Mouse (Mus musculus): ENCODE measurements around the gene Slc25a18. TPM values are rescaled to one million over a fixed set of nuclear protein-coding genes. Genes with fewer than 3 reads are reported as not detected.

The Slc25a18 gene
- polyA plus RNA-seq, 1 experiment, result not detected

DNA sequence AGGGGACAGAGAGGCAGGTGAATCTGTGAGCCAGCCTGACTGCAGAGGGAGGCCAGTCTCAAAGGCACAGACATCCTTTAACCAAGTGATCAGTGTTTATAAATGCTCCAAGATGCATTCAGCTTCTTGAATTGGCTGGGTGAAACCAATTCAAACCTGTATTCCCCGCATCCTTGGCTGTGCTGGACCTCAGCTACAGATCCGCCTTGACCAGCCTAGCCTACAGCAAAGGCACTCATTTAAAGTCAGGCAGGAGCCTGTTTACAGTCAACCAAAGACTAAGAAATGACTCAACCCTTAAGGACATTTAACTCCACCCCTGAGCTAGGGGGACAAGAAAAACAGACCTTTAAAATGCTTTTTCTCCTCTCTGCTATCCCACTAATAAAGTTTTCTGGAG is 45.9 kb downstream of the Slc25a18 start:
- Histone ChIP-seq H3K9me3 (no peaks in the 10 kb centered on the region), H3K4me1 (peaks cover 36% of the 10 kb centered on the region), H3K36me3 (replicated peaks; ENCODE audit: low read length) (peaks cover 27% of the 10 kb centered on the region), H3K27me3 (replicated peaks) (no peaks in the 10 kb centered on the region), H3K4me3 (replicated peaks) (peak overlapping the region; percentile 72)
- no peak for TF ChIP-seq FLI1 (IDR thresholded peaks at IDR 0.05; ENCODE audit: low read length)
- TF ChIP-seq GATA1 (IDR thresholded peaks at IDR 0.05; ENCODE audit: borderline replicate concordance, low read length), result no peak

DNA sequence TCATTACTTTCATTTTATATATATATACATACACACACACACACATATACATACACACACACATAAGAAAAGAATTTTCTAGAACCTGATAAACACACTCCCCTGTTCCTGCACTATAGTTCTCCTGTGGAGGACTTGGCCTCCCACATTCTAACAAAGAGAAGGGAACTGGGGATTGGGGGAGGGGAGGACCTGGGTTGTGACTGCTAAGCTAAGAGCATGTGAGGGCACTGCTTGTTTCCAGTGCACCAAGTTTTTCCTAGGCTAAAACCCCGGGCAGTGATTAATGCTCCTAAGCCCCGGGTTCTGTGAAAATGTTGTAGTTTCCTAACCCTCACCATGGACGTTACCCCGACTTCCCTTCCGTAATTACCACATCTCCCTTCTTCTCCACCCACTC is 46.8 kb downstream of the Slc25a18 start:
- peak overlapping the region; percentile 85 for H3K4me3 ChIP-seq (replicated peaks)
- TF ChIP-seq FLI1 (IDR thresholded peaks at IDR 0.05; ENCODE audit: low read length) (no peak), GATA1 (IDR thresholded peaks at IDR 0.05; ENCODE audit: borderline replicate concordance, low read length) (no peak)
- H3K36me3 ChIP-seq (replicated peaks; ENCODE audit: low read length), result peaks cover 27% of the 10 kb centered on the region
- no peaks in the 10 kb centered on the region for H3K9me3 ChIP-seq
- no peaks in the 10 kb centered on the region for H3K27me3 ChIP-seq (replicated peaks)
- peaks cover 36% of the 10 kb centered on the region for H3K4me1 ChIP-seq

DNA sequence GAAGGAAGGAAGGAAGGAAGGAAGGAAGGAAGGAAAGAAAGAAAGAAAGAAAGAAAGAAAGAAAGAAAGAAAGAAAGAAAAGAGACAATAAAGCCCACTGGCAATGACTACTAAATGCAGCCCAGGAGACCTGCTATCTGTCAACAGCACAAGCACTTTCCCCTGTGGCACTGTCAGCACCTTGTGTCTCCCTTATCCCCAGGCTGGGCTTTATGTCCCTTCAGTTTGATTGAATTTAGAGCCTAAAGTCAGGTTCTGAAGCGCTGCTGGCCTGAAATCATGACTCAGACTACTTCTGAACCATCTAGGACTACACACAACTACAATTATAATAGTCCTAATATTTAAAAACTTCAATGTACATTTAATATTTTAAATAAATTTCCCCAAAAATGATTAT is 47.6 kb downstream of the Slc25a18 start:
- Histone ChIP-seq H3K27me3 (replicated peaks) (no peaks in the 10 kb centered on the region), H3K9me3 (no peaks in the 10 kb centered on the region), H3K4me1 (peaks cover 36% of the 10 kb centered on the region), H3K36me3 (replicated peaks; ENCODE audit: low read length) (peaks cover 27% of the 10 kb centered on the region), H3K4me3 (replicated peaks) (peak overlapping the region; percentile 97)
- TF ChIP-seq GATA1 (IDR thresholded peaks at IDR 0.05; ENCODE audit: borderline replicate concordance, low read length), result no peak
- TF ChIP-seq FLI1 (IDR thresholded peaks at IDR 0.05; ENCODE audit: low read length), result no peak

DNA sequence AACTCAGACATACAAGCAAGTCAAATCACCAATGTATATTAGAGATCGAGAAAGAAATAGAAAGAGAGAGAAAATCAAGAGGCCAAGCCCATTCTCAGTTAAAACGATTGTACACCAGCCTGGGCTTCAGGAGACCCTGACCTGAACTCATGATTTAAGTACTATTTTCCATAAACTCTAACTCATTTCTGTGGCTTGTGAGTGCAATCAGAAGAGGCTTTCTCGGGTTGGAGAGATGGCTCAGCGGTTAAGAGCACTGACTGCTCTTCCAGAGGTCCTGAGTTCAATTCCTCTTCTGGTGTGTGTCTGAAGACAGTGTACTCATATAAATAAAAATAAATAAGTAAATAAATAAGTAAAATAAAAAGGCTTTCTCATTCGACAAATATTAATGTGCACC is 48.3 kb downstream of the Slc25a18 start:
- Histone ChIP-seq H3K4me3 (replicated peaks) (peak overlapping the region; percentile 97), H3K9me3 (no peaks in the 10 kb centered on the region), H3K4me1 (peaks cover 36% of the 10 kb centered on the region), H3K27me3 (replicated peaks) (no peaks in the 10 kb centered on the region), H3K36me3 (replicated peaks; ENCODE audit: low read length) (peaks cover 27% of the 10 kb centered on the region)
- TF ChIP-seq FLI1 (IDR thresholded peaks at IDR 0.05; ENCODE audit: low read length) (no peak), GATA1 (IDR thresholded peaks at IDR 0.05; ENCODE audit: borderline replicate concordance, low read length) (no peak)

DNA sequence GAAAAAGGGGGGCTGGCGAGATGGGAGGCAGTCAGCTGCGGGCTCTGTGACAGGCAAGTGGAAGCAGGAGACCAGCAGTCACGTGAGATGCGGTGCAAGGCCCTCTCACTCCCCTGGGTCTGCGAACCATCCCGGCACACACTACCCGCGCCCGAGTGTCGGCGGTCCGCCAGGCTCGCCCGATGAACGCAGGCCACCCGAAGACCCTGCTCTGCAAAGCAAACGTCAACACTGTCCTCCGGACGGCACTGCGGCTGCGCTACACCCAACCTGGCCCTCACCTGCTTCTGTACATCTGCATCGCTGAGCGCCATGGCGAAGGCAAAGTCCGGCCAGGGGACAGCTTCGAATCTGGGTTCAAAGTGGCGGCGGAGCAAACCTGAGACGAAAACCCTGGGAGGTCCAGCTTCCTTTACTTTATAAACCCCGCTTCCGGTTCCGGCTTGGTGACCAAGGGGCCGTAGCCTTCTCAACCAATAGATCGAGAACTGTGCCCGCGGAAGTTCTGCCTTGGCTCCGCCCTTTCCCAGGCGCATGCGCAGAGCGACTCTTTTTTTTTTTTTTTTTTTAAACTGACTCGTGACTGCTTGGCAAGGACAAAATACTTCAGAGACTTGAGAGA is 49.0 kb downstream of the Slc25a18 start, which contains the start of gene Atp6v1e1:
TSS of gene Atp6v1e1 (minus strand) at position 487 of the 622 bp plus-strand sequence.
- Histone ChIP-seq H3K4me3 (replicated peaks) (peak within 1 kb of the TSS; percentile 97), H3K36me3 (replicated peaks; ENCODE audit: low read length) (peaks cover 24% of the 10 kb centered on the region), H3K4me1 (peaks cover 37% of the 10 kb centered on the region)

DNA sequence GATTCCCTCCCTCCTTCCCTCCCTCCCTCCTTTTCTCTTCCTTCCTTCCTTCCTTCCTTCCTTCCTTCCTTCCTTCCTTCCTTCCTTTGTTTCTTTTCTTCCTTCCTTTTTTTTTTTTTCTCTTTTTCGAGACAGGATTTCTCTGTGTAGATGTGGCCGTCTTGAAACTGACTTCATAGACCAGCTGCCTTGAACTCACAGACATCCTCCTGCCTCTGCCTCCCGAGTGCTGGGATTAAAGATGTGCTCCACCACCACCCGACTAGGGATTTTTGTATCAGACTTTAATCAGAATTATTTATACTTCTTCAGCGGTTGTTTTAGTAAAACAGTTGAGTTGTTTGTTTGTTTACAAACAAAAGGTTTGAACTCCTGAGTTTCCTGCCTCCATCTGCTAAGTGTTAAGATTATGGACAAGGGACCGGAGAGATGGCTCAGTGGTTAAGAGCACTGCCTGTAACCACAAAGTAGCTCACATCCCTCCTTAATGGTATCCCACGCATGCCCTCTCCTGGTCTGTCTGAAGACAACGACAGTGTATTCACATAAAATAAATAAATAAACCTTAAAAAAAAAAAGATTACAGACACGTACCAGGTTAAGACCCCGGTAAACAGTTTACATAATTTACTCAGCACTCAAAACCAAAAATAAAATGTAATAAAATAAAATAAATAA is 49.7 kb downstream of the Slc25a18 start:
- peaks cover 17% of the 10 kb centered on the region for H3K36me3 ChIP-seq (replicated peaks; ENCODE audit: low read length)
- peak overlapping the region; percentile 97 for H3K4me3 ChIP-seq (replicated peaks)
- H3K9me3 ChIP-seq, result no peaks in the 10 kb centered on the region
- no peaks in the 10 kb centered on the region for H3K27me3 ChIP-seq (replicated peaks)
- peaks cover 41% of the 10 kb centered on the region for H3K4me1 ChIP-seq
- no peak for TF ChIP-seq GATA1 (IDR thresholded peaks at IDR 0.05; ENCODE audit: borderline replicate concordance, low read length)
- TF ChIP-seq FLI1 (IDR thresholded peaks at IDR 0.05; ENCODE audit: low read length), result no peak

More for the DNA sequence above, 49.0 kb downstream of the Slc25a18 start, which contains the start of gene Atp6v1e1:
- TF ChIP-seq GATA1 (IDR thresholded peaks at IDR 0.05; ENCODE audit: borderline replicate concordance, low read length) (no peak), FLI1 (IDR thresholded peaks at IDR 0.05; ENCODE audit: low read length) (peak; percentile 79; the same call in 1 of the 2 replicates)
- H3K27me3 ChIP-seq (replicated peaks), result no peaks in the 10 kb centered on the region
- H3K9me3 ChIP-seq, result no peaks in the 10 kb centered on the region

DNA sequence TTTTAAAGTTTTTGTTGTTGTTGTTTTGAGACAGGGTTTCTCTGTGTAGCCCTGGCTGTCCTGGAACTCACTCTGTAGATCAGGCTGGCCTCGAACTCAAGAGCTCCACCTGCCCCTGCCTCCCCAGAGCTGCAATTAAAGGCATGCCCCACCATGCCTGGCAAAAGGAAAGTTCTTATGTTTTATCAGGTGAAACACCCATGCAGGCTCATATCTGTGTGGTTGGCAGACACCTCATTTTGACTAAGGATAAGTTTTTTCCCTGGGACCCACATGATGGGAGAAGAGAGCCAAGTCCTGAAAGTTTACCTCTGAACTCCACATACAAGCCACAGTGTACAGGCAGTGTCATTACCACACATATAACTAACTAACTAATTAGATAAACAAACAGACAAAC is 56.7 kb downstream of the Slc25a18 start:
- TF ChIP-seq GATA1 (IDR thresholded peaks at IDR 0.05; ENCODE audit: borderline replicate concordance, low read length) (no peak), FLI1 (IDR thresholded peaks at IDR 0.05; ENCODE audit: low read length) (no peak)
- Histone ChIP-seq H3K9me3 (no peaks in the 10 kb centered on the region), H3K27me3 (replicated peaks) (no peaks in the 10 kb centered on the region), H3K4me1 (peaks cover 40% of the 10 kb centered on the region), H3K36me3 (replicated peaks; ENCODE audit: low read length) (no peaks in the 10 kb centered on the region), H3K4me3 (replicated peaks) (no peak overlapping the region)

DNA sequence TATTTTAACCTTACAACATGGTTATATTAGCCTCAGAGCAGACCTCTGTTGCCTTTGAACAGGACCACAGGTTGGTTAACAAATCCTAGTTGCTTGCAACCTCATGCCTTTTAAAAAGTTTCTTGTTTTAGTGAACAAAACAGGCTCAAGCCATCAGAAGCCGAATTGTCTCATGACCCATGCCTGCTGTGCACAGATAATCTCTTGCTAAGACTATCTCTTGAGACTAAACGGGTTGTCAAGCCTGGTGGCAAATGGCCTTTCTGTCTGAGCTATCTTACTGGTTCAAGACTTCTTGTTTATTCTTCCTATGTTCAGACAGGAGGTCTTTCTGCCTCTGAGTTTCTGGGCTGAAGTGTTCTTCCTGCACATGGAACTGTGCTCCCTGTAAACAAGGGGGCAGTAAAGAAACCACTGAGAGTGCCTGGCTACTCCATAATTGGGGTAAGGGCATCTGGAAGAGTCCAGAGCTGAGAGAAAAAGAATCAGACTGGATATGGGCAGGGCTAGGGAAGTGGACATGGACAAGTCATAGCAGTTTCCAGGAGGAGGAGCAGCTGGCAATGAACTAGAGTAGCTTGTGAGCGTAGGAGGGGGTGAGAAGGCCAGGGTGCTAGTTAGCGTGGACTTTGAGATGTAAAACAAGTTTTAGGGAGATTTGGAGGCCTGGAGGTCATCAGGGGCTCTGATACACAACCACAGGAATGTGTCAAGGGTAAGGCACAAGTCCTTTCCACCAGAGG is 57.7 kb downstream of the Slc25a18 start:
- Histone ChIP-seq H3K4me1 (peaks cover 47% of the 10 kb centered on the region), H3K36me3 (replicated peaks; ENCODE audit: low read length) (no peaks in the 10 kb centered on the region), H3K4me3 (replicated peaks) (peak overlapping the region; percentile 5), H3K9me3 (no peaks in the 10 kb centered on the region), H3K27me3 (replicated peaks) (no peaks in the 10 kb centered on the region)
- no peak for TF ChIP-seq FLI1 (IDR thresholded peaks at IDR 0.05; ENCODE audit: low read length)
- no peak for TF ChIP-seq GATA1 (IDR thresholded peaks at IDR 0.05; ENCODE audit: borderline replicate concordance, low read length)

DNA sequence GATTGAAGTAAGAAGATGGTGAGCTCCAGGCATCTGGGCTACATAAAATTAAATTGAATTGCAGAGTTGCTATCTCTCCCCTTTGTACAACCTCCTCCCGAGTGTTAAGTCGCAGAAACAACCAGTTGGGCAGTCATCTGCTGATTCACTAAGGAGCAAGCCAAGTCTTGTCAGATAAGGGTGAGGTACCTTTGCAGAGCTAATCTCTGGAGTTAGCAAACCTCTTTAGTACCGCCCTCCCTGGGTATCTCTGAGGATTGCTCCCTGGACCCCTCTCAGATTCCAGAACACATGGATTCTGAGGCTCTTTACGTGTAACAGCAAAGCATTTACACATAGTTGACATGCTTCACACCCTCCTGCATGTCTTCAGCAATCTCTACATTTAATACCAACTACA is 58.7 kb downstream of the Slc25a18 start:
- Histone ChIP-seq H3K9me3 (no peaks in the 10 kb centered on the region), H3K27me3 (replicated peaks) (no peaks in the 10 kb centered on the region), H3K36me3 (replicated peaks; ENCODE audit: low read length) (no peaks in the 10 kb centered on the region), H3K4me3 (replicated peaks) (no peak overlapping the region), H3K4me1 (peaks cover 47% of the 10 kb centered on the region)
- TF ChIP-seq GATA1 (IDR thresholded peaks at IDR 0.05; ENCODE audit: borderline replicate concordance, low read length) (no peak), FLI1 (IDR thresholded peaks at IDR 0.05; ENCODE audit: low read length) (no peak)

Data from megakaryocyte, embryonic 14.5 days (primary cell).